Mouse (Mus musculus) induced T-regulatory cell, adult 2 months (primary cell): Measurements from ENCODE around the gene Khdrbs1.

Experiments
- DNase-seq: peaks from one replicate; pipeline ENCODE4 v3.0.0-alpha.2; 2012; ENCODE audit warnings: low read depth

The Khdrbs1 gene

DNA sequence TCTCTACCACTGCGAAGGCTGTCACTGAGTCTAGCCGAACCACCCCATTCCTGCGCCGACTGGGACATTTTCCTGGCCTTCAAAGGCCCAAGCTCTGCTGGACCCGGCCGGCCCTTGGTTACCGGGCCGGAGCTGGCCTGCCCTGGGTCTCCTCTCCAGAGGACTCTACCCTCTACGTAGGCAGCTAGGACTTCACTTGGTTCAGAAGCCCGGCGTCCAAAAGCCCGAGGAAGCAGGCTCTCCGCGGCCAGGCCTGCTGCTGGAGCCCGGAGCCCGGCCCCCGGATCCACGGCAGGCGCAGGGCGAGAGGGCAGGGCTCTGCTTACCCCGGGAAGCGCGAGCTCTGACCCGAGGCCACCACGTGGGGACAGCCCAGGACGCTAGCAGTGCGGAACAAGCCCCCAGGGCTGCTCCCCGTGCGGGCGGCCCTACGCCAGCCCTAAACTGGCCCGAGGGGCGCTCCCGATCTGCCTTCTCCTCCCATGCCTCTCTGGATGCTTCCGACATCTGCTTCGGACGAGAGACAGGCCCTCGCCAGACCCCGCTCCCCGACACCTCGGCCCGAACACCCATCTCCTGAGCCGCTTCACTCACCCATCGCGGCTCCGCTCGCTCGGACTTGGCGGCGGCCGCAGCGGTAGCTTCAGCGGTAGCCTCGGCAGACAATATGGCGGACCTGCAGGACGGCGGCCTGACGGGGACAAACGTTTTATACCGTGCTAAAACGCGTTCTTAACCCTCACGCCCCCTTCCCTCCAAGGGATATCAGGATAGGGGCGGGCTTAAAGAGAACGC lies 69.8 kb downstream of the Khdrbs1 start, which contains the start of gene Kpna6:
Gene Kpna6, minus strand, starts transcription at position 685 of the 795 bp plus-strand sequence.
- peak; percentile 89 for DNase-seq

- DNase-seq: peak; percentile 81
Measured at GRCm38 (mm10) chr4:129671491-129672082, 70.5 kb downstream of the Khdrbs1 start.

GRCm38 (mm10) chr4:129662255-129662813 lies 79.8 kb downstream of the Khdrbs1 start:
- DNase-seq: peak; percentile 28

DNA sequence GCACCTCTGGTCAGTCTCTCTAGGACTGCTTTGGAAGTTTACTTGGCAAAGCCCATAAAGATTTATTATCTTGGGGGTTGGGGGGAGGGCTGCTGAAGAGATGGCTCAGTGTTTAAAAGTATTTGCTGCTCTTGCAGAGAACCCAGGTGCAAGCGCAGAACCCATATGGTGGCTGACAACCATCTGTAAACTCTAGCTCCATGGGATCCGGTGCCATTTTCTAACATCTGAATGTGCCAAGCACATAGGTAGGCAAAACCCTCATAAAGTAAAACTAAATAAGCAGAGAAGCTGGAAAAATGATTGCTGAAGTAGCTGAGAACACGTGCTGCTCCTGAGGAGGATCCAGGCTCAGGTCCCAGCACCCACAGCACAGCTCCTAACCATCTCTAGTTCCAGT lies 80.5 kb downstream of the Khdrbs1 start:
- DNase-seq: no peak

DNA sequence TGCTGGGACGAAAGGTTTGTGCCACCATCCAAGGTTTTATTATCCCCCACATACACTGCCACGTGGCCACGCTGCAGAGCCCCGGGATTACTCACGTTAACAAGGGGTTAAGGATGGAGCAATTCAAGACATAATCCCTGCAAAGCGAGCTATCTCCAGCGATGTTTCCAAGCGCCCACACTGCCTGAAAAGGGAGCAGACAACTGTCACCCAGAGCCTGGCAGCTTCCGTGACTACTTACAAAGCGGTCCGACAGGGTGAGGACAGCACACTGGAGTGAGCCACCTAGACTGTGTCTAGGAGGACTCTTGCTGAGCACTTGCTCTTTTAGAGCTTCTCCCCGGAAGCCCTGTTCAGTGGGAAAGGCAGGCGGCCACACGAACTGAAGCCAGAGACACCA lies 87.3 kb downstream of the Khdrbs1 start:
- DNase-seq: no peak
